Mouse (Mus musculus): ENCODE results near the gene Dnajc7. TPM values are rescaled to one million over a fixed set of nuclear protein-coding genes. Genes with fewer than 3 reads are reported as not detected.
A peak's percentile ranks its signal among the peaks of the same experiment; 100 is the strongest.
"Not testable (repeated sequence)": the region's sequence is repeated elsewhere in the genome, so short reads cannot be mapped to it uniquely, and the experiment has no call there.

The Dnajc7 gene
- polyA plus RNA-seq, 1 experiment from 2014 or later, result 202 TPM

DNA sequence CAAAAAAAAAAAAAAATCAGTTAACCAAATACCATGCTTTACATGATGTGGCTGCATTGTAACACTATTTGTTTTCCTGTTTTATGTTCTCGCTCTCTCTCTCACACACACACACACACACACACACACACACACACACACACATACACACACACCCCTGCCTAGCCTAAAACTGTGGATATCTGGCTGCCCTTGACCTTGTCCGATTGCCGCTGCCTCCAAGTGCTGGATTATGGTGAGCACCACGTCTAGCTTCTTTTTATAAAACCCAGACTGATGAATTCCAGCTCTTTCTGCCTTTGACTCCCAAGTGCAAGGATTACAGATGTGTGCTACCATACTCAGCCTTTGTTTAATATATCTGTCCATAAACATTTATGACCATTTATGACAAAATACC is 2.5 kb downstream of the Dnajc7 start:
- DNase-seq (ENCODE audit: low spot score), result no peak

DNA sequence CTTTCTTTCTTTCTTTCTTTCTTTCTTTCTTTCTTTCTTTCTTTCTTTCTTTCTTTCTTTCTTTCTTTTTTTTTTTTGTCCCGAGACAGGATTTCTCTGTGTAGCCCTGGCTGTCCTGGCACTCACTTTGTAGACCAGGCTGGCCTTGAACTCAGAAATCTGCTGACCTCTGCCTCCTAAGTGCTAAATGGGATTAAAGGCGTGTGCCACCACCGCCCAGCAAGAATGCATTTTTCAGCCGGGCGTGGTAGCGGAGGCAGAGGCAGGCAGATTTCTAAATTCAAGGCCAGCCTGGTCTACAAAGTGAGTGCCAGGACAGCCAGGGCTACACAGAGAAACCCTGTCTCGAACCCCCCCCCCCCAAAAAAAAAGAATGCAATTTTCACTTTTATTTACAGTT is 3.1 kb downstream of the Dnajc7 start:
- not testable (repeated sequence) for DNase-seq (ENCODE audit: low spot score)

- no peak for DNase-seq (ENCODE audit: low spot score)
These were observed 3.6 kb downstream of the Dnajc7 start for GRCm38 (mm10) chr11:100616332-100616731.

- no peak for DNase-seq (ENCODE audit: low spot score)
These were observed 6.7 kb downstream of the Dnajc7 start for GRCm38 (mm10) chr11:100613241-100613640.

DNA sequence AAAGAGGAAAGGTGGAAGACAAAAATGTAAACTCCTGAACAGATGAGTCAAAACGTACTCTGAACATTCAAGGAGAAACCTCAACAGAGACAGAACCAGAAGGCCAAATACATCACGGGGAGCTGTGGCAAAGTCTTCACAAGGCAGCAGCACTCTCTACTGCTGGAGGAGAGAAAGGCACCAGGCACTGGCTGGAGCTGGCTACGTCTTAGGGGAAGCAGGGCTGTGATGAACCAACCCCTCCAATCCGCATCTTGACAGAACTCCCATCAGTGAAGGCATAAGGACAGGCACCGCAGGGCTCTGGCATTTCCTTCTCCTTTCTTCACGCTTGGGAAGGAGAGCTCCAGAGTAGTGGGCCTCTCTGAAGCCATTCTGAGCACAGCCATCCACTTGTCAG is 8.3 kb downstream of the Dnajc7 start:
- no peak for DNase-seq (ENCODE audit: low spot score)

- DNase-seq (ENCODE audit: low spot score), result no peak
These were observed 9.8 kb downstream of the Dnajc7 start for GRCm38 (mm10) chr11:100609997-100610680.

- DNase-seq (ENCODE audit: low spot score), result no peak
These were observed 10.5 kb downstream of the Dnajc7 start for GRCm38 (mm10) chr11:100609355-100609996.

- DNase-seq (ENCODE audit: low spot score), result no peak
These were observed 11.2 kb downstream of the Dnajc7 start for GRCm38 (mm10) chr11:100608796-100609195.

DNA sequence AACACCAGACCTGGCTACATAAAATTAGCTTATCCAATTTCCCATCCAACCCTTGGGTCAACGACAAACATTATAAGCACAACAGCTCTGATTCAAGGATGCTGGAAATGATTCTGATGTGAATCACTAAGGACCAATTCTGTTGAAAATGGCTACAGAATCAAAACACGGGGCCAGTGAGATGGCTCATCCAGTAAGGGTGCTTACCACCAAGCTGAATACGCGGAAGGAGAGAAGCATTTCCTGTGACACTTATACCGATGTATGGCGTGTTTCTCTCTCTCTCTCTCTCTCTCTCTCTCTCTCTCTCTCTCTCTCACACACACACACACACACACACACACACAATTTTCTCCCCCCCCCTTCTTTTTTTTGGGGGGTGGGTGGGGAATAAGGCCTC is 12.8 kb downstream of the Dnajc7 start:
- DNase-seq (ENCODE audit: low spot score), result no peak

GRCm38 (mm10) chr11:100605451-100605850 is 14.5 kb downstream of the Dnajc7 start:
- no peak for DNase-seq (ENCODE audit: low spot score)

DNA sequence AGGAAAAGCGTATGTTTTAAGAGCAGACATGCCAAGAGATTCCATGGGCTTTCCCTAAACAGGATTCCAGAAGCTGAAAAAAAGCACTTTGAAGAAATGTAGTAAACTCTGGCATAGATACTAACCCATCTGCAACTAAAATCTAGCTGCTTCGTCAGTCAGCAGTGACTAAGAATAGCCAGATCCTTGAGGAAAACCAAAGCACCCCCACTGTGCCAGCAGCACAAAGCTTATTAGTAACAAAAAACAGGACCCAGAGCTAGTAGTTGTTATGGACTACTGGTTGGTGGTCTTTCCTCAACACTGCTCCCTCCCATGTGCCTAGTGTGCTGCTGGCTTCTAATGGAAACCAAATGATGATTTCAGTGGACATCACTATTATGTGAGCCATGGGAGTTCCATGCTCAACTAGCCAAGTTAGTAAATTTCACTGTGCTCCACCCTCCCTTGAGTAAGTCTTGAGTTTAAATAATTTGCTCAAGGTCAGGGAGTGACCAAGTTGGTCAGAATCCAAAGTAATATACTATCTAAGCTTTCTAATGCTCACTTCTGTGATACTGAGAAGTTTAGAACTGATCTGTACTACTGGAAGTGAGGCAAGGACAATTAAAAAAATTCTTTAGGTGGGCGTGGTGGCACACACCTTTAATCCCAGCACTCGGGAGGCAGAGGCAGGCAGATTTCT is 15.5 kb downstream of the Dnajc7 start:
- DNase-seq (ENCODE audit: low spot score), result no peak

GRCm38 (mm10) chr11:100603813-100604212 is 16.2 kb downstream of the Dnajc7 start:
- no peak for DNase-seq (ENCODE audit: low spot score)

GRCm38 (mm10) chr11:100603155-100603554 is 16.8 kb downstream of the Dnajc7 start:
- no peak for DNase-seq (ENCODE audit: low spot score)

DNA sequence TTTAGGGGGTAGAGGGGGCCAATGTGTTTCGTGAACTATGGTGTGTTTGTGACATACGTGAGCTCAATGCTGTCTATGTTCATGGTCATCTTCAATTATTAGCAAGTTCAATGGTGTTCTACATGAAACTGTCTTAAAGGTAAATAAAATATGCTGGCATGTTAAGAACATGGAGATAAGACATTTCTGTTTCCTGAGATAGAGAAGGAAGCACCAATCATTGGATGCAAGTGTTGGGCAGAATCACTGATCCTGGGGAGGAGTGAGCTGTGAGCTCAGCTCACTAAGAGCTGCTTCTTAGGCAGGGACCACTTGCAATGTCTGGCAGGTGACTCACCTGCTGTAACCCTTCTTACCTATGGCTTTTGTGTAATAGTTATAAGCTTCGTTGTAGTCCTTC is 18.6 kb downstream of the Dnajc7 start:
- no peak for DNase-seq (ENCODE audit: low spot score)

- DNase-seq (ENCODE audit: low spot score), result no peak
These were observed 21.9 kb downstream of the Dnajc7 start for GRCm38 (mm10) chr11:100598074-100598473.

GRCm38 (mm10) chr11:100595533-100595932 is 24.4 kb downstream of the Dnajc7 start:
- no peak for DNase-seq (ENCODE audit: low spot score)

DNA sequence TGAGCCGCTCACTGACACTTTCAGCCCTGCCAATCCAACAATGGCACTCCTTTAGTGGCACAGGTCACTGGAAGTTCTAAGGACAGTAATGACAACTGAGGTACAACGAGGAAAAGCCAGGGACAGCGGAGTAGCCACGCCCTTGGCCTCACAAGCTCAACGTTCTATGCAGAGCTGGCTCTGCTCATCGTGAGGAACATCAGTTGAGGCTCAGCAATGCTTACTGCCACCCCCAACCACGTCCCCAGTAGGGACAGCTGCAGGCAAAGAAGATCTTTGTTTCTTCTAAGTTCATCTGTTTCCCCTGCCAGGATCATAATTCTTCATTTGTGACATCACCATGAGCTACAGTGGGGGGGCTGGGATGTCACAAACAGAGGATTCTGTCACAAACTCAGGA is 25.4 kb downstream of the Dnajc7 start:
- DNase-seq (ENCODE audit: low spot score), result no peak

- DNase-seq (ENCODE audit: low spot score), result no peak
These were observed 27.5 kb downstream of the Dnajc7 start for GRCm38 (mm10) chr11:100592346-100593046.

- DNase-seq (ENCODE audit: low spot score), result no peak
These were observed 31.5 kb downstream of the Dnajc7 start for GRCm38 (mm10) chr11:100588462-100588861.

- DNase-seq (ENCODE audit: low spot score), result no peak
These were observed 34.8 kb downstream of the Dnajc7 start for GRCm38 (mm10) chr11:100585148-100585547.

DNA sequence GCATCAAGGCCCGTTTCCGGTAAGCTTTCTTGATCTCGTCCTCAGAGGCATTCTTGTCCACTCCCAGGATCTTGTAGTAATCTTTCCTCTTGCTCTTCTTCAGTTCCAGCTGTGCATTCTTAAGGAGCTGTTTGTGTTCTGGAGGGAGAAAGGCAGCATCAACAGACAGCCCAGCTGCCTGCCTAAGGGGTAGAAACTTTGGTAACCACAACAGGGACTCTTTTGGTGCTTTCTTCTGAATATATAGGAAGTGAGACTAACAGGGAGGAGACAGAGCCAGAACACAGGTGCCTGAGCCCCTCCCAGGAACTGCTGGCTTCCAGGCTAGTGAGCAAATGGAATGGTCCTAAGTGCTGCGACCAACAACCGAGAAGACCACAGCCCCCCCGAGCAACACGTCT is 35.4 kb downstream of the Dnajc7 start:
- peak; percentile 59 for DNase-seq (ENCODE audit: low spot score)

DNA sequence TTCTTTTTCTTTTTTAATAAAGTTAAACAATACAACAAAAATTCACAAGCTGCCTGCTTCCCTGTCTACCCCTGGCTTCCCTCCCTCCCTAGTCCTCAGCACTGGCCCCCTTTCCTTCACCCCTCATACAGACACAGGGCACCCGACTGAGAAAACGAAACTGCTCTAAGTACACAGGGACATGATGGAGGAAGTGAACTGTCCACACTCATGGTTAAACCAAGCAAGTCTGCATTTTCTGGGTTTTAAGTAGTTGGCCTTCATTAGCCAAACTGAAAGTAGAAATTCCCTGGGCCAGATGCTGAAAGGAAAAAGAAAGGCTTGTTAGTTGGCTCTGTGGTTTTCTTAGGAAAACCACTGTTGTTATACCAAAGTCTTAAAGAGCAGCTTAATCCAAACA is 37.1 kb downstream of the Dnajc7 start:
- DNase-seq (ENCODE audit: low spot score), result peak; percentile 27

All from thymus, postnatal 0 days (tissue).